Mouse (Mus musculus): ENCODE measurements at regions not wholly inside any gene's neighbourhood (a gene's known extent, or its start where the extent isn't known, plus 50 kb on each side); places are given as distances from the start of the nearest gene placed in this dataset.

DNA sequence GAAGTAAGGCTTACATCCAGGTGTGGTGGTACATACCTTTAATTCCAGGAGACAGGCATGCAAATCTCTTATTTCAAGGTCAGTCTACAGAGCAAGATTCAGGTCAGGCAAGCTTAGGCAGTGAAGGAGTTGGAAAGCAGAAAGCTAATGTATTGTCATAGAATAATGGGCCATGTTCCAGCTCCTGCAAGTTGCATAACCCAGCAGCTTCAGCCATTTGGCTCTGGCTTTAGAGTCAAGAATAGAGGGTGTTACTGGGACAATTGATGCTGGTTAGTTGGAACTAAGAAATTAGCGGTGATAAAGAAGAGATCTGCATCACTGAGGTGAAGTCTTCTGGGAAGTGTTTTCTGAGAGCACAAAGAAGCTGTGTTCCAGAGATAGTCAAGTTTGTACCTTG is 565.3 kb upstream of the Jag1 start:
- H3K27ac ChIP-seq (ENCODE audit: low read length), result no peak overlapping the region
- H3K27me3 ChIP-seq (ENCODE audit: control insufficient read depth, insufficient read depth, low read length), result no peaks in the 10 kb centered on the region
- H3K4me2 ChIP-seq (replicated peaks; ENCODE audit: low read depth, low read length), result no peak overlapping the region
- ATAC-seq (ENCODE audit: insufficient number of reproducible peaks, insufficient read depth, low FRiP score, low read depth), result no peak
- no peaks in the 10 kb centered on the region for H3K36me3 ChIP-seq (ENCODE audit: control insufficient read depth, insufficient read depth, low read length)
- no peaks in the 10 kb centered on the region for H3K9me3 ChIP-seq (ENCODE audit: control insufficient read depth, low read depth, low read length)
- H3K9ac ChIP-seq (replicated peaks; ENCODE audit: low read depth, low read length), result no peak overlapping the region
- no peak overlapping the region for H3K4me3 ChIP-seq (ENCODE audit: low read depth, low read length)
- H3K4me1 ChIP-seq (ENCODE audit: control insufficient read depth, insufficient read depth, low read length), result no peaks in the 10 kb centered on the region
- WGBS, result 100% methylated on average over 1 of the region's 1 CpGs

DNA sequence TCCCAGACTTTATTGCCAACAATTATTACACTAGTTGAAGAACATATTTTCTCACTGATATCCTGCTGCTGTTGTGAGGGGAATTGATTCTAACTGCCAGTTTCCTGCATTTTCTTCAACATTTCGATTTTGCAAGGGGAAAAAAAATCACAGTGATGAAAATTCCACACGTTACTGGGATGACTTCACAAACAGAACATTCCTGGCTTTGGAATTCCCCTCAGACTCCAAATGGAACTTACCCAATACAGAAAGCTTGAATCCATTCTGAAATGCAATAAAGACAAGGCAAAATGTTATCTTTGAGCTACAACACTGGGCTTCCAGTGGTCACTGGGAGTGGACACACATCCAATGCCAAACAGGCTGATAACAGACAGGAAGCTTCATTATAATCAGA is 546.7 kb upstream of the Jag1 start:
- Histone ChIP-seq H3K9ac (replicated peaks; ENCODE audit: low read depth, low read length) (no peak overlapping the region), H3K4me1 (ENCODE audit: control insufficient read depth, insufficient read depth, low read length) (no peaks in the 10 kb centered on the region), H3K4me3 (ENCODE audit: low read depth, low read length) (no peak overlapping the region), H3K9me3 (ENCODE audit: control insufficient read depth, low read depth, low read length) (no peaks in the 10 kb centered on the region), H3K27ac (ENCODE audit: low read length) (no peak overlapping the region), H3K27me3 (ENCODE audit: control insufficient read depth, insufficient read depth, low read length) (no peaks in the 10 kb centered on the region), H3K36me3 (ENCODE audit: control insufficient read depth, insufficient read depth, low read length) (no peaks in the 10 kb centered on the region), H3K4me2 (replicated peaks; ENCODE audit: low read depth, low read length) (no peak overlapping the region)
- WGBS, result 42% methylated on average over 2 of the region's 2 CpGs
- ATAC-seq (ENCODE audit: insufficient number of reproducible peaks, insufficient read depth, low FRiP score, low read depth), result no peak

DNA sequence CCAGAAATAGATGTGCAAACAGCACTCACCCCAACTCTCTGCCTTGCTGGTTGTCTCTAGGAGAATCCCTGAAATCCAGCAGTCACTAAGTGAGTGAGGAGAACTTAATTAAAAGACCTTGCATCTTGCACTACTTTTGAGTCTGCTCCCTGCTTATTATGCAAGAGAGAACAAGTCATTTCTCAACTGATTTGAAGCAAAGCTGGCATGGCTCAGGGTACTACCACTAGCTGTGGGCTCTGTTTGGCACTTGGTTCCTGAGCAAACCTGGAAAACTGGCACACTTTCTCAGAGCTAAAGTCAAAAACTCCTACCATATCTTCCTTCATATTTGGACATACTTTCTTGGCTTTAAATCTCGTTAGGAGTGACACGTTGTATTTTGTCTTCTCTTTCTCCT is 545.8 kb upstream of the Jag1 start:
- Histone ChIP-seq H3K27ac (ENCODE audit: low read length) (no peak overlapping the region), H3K9ac (replicated peaks; ENCODE audit: low read depth, low read length) (no peak overlapping the region), H3K4me2 (replicated peaks; ENCODE audit: low read depth, low read length) (no peak overlapping the region), H3K9me3 (ENCODE audit: control insufficient read depth, low read depth, low read length) (no peaks in the 10 kb centered on the region), H3K4me1 (ENCODE audit: control insufficient read depth, insufficient read depth, low read length) (no peaks in the 10 kb centered on the region), H3K4me3 (ENCODE audit: low read depth, low read length) (no peak overlapping the region), H3K27me3 (ENCODE audit: control insufficient read depth, insufficient read depth, low read length) (no peaks in the 10 kb centered on the region), H3K36me3 (ENCODE audit: control insufficient read depth, insufficient read depth, low read length) (no peaks in the 10 kb centered on the region)
- ATAC-seq (ENCODE audit: insufficient number of reproducible peaks, insufficient read depth, low FRiP score, low read depth), result no peak
- WGBS, result 92% methylated on average over 2 of the region's 2 CpGs

DNA sequence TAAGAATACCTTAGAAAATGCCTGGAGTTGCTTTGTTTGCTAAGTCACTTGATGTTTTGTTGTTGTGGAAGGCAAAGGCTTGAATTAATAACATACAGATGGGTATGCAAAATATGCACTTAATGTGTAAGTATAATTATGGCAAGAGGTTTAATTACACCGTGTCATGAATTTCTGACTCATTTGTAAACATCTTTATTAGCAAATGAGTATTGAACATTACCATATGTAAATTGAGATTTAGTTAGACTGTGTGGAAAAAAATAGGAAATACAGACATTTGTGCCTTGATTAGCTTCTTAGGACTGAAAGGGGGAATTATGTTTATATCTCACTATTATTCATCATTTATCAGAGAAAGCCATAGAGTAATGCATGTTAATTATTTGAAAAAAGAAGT is 544.0 kb upstream of the Jag1 start:
- no peak for ATAC-seq (ENCODE audit: insufficient number of reproducible peaks, insufficient read depth, low FRiP score, low read depth)

DNA sequence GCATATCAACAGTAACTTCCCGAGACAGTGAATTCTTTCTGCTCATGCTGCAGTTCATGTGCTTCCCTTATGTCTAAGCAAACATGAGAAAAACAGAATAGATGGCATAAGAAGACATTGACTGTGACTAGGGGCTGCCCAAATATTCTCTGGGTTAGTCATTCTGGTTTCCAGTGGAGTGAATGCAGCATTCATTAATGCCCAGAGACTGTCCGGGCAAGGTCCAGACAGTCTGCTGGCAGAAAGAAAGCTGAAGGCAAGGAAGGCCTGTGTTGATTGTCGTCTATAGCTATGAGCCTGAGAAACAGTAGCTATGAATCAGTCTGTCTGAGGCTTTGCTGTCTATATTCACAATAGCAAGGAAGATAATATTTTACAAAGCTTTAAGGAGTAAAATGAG is 537.9 kb upstream of the Jag1 start:
- Histone ChIP-seq H3K27ac (ENCODE audit: low read length) (no peak overlapping the region), H3K36me3 (ENCODE audit: control insufficient read depth, insufficient read depth, low read length) (no peaks in the 10 kb centered on the region)

More for the DNA sequence above, 544.0 kb upstream of the Jag1 start:
- H3K36me3 ChIP-seq (ENCODE audit: control insufficient read depth, insufficient read depth, low read length), result no peaks in the 10 kb centered on the region
- no peak overlapping the region for H3K4me3 ChIP-seq (ENCODE audit: low read depth, low read length)
- H3K27me3 ChIP-seq (ENCODE audit: control insufficient read depth, insufficient read depth, low read length), result no peaks in the 10 kb centered on the region
- WGBS, result 86% methylated on average over 1 of the region's 1 CpGs
- no peak overlapping the region for H3K27ac ChIP-seq (ENCODE audit: low read length)
- H3K4me2 ChIP-seq (replicated peaks; ENCODE audit: low read depth, low read length), result no peak overlapping the region
- no peak overlapping the region for H3K9ac ChIP-seq (replicated peaks; ENCODE audit: low read depth, low read length)
- H3K9me3 ChIP-seq (ENCODE audit: control insufficient read depth, low read depth, low read length), result no peaks in the 10 kb centered on the region
- no peaks in the 10 kb centered on the region for H3K4me1 ChIP-seq (ENCODE audit: control insufficient read depth, insufficient read depth, low read length)

DNA sequence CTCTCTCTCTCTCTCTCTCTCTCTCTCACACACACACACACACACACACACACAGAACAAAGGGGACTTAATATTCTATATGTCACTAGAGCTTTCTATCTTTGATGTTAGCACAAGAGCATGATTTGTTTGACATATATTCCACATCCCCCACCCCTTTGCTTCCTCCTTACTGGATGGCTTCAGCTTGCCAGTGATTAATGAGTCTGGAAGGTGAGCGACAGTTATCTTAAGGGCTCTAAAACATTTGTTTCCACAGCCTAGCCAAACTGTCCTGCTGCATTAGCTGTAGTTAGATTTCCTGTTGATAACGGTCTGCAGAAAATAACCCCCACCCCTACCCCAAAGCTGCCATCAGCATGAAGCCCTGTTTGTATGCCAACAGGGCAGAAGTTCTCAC is 527.7 kb upstream of the Jag1 start:
- Histone ChIP-seq H3K9ac (replicated peaks; ENCODE audit: low read depth, low read length) (no peak overlapping the region), H3K9me3 (ENCODE audit: control insufficient read depth, low read depth, low read length) (no peaks in the 10 kb centered on the region), H3K4me2 (replicated peaks; ENCODE audit: low read depth, low read length) (no peak overlapping the region), H3K27ac (ENCODE audit: low read length) (no peak overlapping the region), H3K36me3 (ENCODE audit: control insufficient read depth, insufficient read depth, low read length) (no peaks in the 10 kb centered on the region), H3K27me3 (ENCODE audit: control insufficient read depth, insufficient read depth, low read length) (no peaks in the 10 kb centered on the region), H3K4me1 (ENCODE audit: control insufficient read depth, insufficient read depth, low read length) (no peaks in the 10 kb centered on the region), H3K4me3 (ENCODE audit: low read depth, low read length) (no peak overlapping the region)
- WGBS, result 28% methylated on average over 2 of the region's 2 CpGs
- ATAC-seq (ENCODE audit: insufficient number of reproducible peaks, insufficient read depth, low FRiP score, low read depth), result no peak

More for the DNA sequence above, 537.9 kb upstream of the Jag1 start:
- no peaks in the 10 kb centered on the region for H3K27me3 ChIP-seq (ENCODE audit: control insufficient read depth, insufficient read depth, low read length)
- H3K4me1 ChIP-seq (ENCODE audit: control insufficient read depth, insufficient read depth, low read length), result no peaks in the 10 kb centered on the region
- WGBS, result 82% methylated on average over 3 of the region's 3 CpGs
- no peak overlapping the region for H3K4me3 ChIP-seq (ENCODE audit: low read depth, low read length)
- H3K4me2 ChIP-seq (replicated peaks; ENCODE audit: low read depth, low read length), result no peak overlapping the region
- H3K9me3 ChIP-seq (ENCODE audit: control insufficient read depth, low read depth, low read length), result no peaks in the 10 kb centered on the region
- H3K9ac ChIP-seq (replicated peaks; ENCODE audit: low read depth, low read length), result no peak overlapping the region
- ATAC-seq (ENCODE audit: insufficient number of reproducible peaks, insufficient read depth, low FRiP score, low read depth), result no peak

DNA sequence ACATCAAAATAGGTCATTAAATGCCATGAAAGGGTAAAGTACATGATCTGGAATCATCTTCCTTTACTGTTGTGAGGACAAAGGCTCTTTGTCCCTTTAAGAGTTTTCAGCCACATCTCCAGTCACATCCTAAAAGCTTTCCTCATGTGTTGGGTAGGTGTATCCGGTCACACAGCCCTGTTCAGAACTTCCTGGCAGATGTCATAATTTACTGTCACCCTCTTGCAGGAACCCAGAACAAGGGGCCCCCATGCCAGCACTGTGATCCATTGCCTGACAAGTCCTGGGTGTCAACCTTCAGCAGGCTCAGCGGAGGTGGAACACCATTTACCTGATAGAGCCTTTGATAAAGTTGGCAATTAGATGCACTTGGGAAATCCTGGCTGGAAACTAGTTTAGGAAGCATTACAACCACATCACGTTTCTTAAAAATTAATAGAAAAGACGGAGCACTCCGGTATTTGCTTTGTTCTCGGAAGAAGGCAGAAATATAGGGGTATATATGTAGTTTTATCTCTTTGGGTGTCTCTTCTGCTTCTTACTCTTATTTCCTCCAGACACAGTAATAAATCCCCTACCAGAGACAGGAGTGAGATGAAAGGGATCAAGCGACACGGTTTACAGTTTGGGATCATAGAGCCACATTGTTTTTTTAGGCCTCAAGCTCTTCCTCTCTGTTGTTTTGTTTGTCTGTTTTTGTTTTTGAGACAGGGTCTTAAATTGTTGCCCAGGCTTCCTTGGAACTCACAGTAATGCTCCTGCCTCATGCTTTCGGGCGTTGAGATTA is 527.0 kb upstream of the Jag1 start:
- no peaks in the 10 kb centered on the region for H3K9me3 ChIP-seq (ENCODE audit: control insufficient read depth, low read depth, low read length)
- no peak for ATAC-seq (ENCODE audit: insufficient number of reproducible peaks, insufficient read depth, low FRiP score, low read depth)
- WGBS, result 51% methylated on average over 10 of the region's 10 CpGs
- no peaks in the 10 kb centered on the region for H3K36me3 ChIP-seq (ENCODE audit: control insufficient read depth, insufficient read depth, low read length)
- no peaks in the 10 kb centered on the region for H3K4me1 ChIP-seq (ENCODE audit: control insufficient read depth, insufficient read depth, low read length)
- no peak overlapping the region for H3K4me2 ChIP-seq (replicated peaks; ENCODE audit: low read depth, low read length)
- H3K9ac ChIP-seq (replicated peaks; ENCODE audit: low read depth, low read length), result no peak overlapping the region
- no peaks in the 10 kb centered on the region for H3K27me3 ChIP-seq (ENCODE audit: control insufficient read depth, insufficient read depth, low read length)
- no peak overlapping the region for H3K4me3 ChIP-seq (ENCODE audit: low read depth, low read length)
- no peak overlapping the region for H3K27ac ChIP-seq (ENCODE audit: low read length)

DNA sequence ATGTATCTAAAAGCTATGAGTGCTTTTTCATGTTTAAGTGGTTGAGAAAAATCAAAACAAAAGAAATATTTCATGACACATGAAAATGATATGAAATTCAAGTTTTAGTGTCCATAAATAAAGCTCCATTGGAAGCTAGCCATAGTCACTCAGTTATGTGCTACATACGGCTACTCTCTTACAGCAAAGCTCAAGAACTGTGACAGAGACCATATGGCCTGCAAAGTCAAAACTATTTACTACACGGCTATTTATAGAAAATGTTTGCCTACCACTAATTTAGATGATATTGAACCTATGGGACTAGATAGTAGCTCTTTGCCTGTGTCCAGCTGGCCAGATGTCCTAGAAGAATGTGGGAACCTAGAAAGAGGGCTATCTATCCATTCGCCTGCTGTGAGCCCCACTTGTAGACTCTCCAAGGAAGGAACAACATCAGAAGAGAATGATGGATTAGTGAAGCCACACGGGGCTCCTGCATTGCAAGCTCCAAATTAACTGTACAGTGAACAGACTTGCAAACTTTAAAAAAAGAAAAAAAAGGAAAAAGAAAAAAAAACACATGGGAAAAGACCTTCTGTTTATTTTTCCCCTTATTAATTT is 518.7 kb upstream of the Jag1 start:
- Histone ChIP-seq H3K4me1 (ENCODE audit: control insufficient read depth, insufficient read depth, low read length) (peaks cover 2% of the 10 kb centered on the region; the same call in 1 of the 2 replicates), H3K9ac (replicated peaks; ENCODE audit: low read depth, low read length) (no peak overlapping the region), H3K4me3 (ENCODE audit: low read depth, low read length) (no peak overlapping the region), H3K4me2 (replicated peaks; ENCODE audit: low read depth, low read length) (no peak overlapping the region), H3K9me3 (ENCODE audit: control insufficient read depth, low read depth, low read length) (no peaks in the 10 kb centered on the region), H3K27me3 (ENCODE audit: control insufficient read depth, insufficient read depth, low read length) (no peaks in the 10 kb centered on the region), H3K36me3 (ENCODE audit: control insufficient read depth, insufficient read depth, low read length) (no peaks in the 10 kb centered on the region), H3K27ac (ENCODE audit: low read length) (peak overlapping the region; percentile 74; the same call in 1 of the 2 replicates)
- 35% methylated on average over 4 of the region's 4 CpGs for WGBS
- peak; percentile 69; the same call in 1 of the 2 replicates for ATAC-seq (ENCODE audit: insufficient number of reproducible peaks, insufficient read depth, low FRiP score, low read depth)
